Mouse (Mus musculus) granulocyte monocyte progenitor cell, adult 5-6 weeks (primary cell): Measurements from ENCODE around the gene Spint3. TPM values are rescaled to one million over a fixed set of nuclear protein-coding genes. Genes with fewer than 3 reads are reported as not detected.
A peak's percentile ranks its signal among the peaks of the same experiment; 100 is the strongest.
"Not testable (repeated sequence)": the region's sequence is repeated elsewhere in the genome, so short reads cannot be mapped to it uniquely, and the experiment has no call there.

Source experiments
- ATAC-seq: replicated peaks from 2 replicates; pipeline ENCODE4 v1.8.0; 2016; ENCODE audit warnings: mild to moderate bottlenecking, moderate TSS enrichment, inconsistent platforms; ENCODE audit not compliant: poor library complexity, severe bottlenecking
- total RNA-seq, 2 experiments: library from RNA; stranded (forward) in 1 of 2; stranded (reverse) in 1 of 2; fragments of 200-712, 200-1000 nt in 1 of 2; fragments of >200 nt in 1 of 2; fragmentation: Nextera tagmentation in 1 of 2; gene quantifications; 2 replicates each; pipeline ENCODE4 v1.2.3; 2014 to 2017

Gene Spint3
- not detected in 2 replicates for total RNA-seq (2014; fragmentation: Nextera tagmentation)
- total RNA-seq (2017): not detected in 2 replicates

- ATAC-seq: not testable (repeated sequence)
Observed at GRCm38 (mm10) chr2:164573359-164573758, at the start of gene Spint3. Spint3 (minus strand) TSS chr2:164573459.

- ATAC-seq: no peak
Observed at GRCm38 (mm10) chr2:164621775-164622174, 48.5 kb upstream of the Spint3 start.

GRCm38 (mm10) chr2:164619050-164619449, 45.8 kb upstream of the Spint3 start:
- ATAC-seq: no peak

DNA sequence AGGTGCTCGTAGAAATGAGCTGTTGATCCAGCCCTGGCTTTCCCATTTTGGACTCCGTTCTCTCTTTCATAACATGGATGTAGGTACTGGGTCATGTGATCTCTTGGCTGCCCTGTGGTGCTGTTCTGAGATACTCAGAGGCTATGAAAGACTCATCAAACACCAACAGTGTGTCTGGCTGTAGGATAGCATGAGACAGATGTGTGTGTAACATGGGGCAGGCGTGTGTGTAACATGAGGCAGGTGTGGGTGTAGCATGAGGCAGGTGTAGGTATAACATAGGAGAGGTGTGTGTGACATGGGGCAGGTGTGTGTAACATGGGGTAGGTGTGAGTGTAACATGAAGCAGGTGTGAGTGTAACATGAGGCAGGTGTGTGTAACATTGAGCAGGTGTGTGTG, 42.1 kb upstream of the Spint3 start:
- no peak for ATAC-seq

DNA sequence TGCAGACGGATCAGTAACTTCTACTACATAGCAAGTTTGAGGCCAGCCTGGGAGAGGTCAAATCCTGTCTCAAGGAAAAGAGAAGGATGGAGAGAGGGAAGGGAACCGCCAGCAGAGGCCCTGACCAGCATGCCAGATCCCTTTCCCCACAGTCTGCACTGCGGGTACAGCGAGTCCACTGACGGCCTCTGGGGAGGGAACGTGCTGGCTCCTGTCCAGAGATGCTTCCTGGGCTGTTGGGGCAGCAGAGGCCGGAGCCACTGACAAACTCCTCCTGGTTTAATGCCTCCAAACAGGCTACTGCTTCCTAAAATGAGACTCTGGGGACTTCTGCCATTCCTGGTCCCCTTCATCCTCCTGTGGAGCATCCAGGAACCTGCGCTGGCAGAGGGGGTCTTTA, 40.2 kb upstream of the Spint3 start, which contains the start of the genes Wfdc6b and Wfdc8:
TSS of gene Wfdc6b (plus strand) at position 52 of the 400 bp plus-strand sequence.
TSS of gene Wfdc8 (minus strand) at position 156 of the 400 bp plus-strand sequence.
- not testable (repeated sequence) for ATAC-seq

DNA sequence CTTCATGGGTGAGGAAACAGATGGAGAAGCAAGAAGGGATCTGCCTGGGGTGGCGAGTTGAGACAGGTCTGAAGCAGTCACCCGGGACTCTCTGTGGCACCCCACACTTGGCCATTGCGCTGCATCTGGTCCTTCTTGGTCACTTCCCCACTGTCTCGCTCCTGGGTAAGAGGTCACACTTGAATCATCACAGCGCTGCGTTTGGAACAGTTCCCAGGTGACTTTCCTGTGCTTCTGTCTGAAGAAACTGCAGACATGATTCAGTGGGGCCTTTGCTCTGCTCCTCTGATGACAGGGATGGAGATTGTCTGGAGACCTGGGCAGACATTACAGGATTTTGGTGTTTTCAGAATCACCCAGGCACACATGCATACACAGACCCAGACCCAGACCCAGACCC, 35.5 kb upstream of the Spint3 start:
- no peak for ATAC-seq

DNA sequence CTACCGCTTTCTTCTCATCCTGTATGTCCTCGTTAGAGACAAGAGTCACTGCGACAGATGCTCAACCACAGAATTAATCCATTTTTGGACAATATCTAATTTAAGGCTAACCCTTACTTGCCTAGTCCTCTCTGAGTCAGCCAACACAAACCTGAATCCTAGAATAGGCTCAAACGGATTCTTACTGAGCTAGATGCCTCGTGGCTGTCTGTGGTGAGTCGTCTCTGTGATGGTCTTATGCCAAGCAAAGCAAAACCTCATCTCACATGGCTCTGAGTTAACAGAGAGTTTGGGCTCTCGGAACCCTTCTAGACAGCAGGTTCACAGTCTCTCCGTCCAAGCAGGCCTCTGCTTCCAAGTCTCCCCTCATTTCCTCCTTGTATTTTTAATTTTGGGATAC, 31.2 kb upstream of the Spint3 start:
- no peak for ATAC-seq

DNA sequence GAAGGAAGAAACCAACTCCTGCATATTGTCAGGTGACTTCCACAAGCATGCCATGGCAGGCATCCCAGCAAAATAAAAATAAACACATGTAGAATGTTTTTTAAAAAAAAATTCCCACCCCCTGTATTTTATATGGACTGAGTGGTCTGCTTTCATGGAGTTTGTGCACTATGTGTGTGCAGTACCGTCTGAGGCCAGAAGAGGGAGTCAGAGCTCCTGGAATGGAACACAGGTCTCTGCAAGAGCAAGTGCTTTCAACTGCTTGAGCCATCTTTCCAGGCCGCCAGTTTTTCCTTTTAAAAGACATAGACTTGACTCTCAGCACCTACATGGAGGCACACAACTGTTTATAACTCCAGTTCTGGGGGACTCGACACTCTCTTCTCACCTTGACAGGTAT, 30.2 kb upstream of the Spint3 start:
- ATAC-seq: no peak

DNA sequence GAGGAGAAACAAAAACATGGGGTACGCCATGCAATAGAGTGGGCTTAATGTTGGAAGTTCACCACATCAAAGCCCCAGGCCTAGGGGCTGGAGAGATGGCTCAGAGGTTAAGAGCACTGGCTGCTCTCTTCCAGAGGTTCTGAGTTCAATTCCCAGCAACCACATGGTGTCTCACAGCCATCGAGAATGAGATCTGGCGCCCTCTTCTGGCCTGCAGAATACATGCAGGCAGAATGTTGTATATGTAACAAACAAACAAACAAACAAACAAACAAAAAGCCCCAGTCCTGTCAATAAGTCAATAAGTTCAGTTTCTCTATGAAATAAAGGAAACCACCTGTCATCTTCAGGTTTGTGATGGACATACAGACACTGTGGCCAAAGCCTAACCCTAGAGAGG, 26.9 kb upstream of the Spint3 start:
- no peak for ATAC-seq

- no peak for ATAC-seq
Observed at GRCm38 (mm10) chr2:164593494-164593893, 20.2 kb upstream of the Spint3 start, which contains the start of gene Eppin. Eppin (minus strand) TSS chr2:164593594.

DNA sequence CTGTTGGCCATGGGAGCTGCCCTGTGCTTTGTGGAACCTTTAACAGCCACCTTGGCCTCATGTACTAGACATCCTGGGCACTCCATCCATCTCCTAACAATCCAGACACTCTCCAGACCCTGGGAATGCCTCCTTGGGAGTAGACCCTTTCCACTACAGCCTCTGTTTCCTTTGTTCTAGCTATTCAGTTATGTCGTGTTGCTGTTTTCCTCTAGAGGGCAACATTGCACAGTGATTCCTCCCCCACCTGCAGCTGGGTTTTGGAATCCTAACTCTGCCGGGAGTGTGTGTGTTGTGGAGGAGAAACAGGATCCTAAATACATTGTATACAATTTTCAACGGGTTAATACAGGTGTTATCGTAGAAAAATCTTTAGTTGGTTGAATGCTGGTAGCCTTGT, 18.8 kb upstream of the Spint3 start:
- ATAC-seq: peak; percentile 52

GRCm38 (mm10) chr2:164585025-164585725, 11.9 kb upstream of the Spint3 start, which contains the start of gene Wfdc6a:
Wfdc6a (minus strand) TSS chr2:164585447.
- ATAC-seq: not testable (repeated sequence)

- peak; percentile 56 for ATAC-seq
Observed at GRCm38 (mm10) chr2:164567460-164567859, 5.8 kb downstream of the Spint3 start.

- ATAC-seq: no peak
Observed at GRCm38 (mm10) chr2:164566997-164567396, 6.3 kb downstream of the Spint3 start.

- ATAC-seq: no peak
Observed at GRCm38 (mm10) chr2:164564346-164564745, 8.9 kb downstream of the Spint3 start.

- peak; percentile 23; the same call in 1 of the 2 replicates for ATAC-seq
Observed at GRCm38 (mm10) chr2:164563339-164564038, 9.8 kb downstream of the Spint3 start.

- no peak for ATAC-seq
Observed at GRCm38 (mm10) chr2:164562391-164563188, 10.7 kb downstream of the Spint3 start, which contains the start of gene Wfdc2. Wfdc2 (plus strand) TSS chr2:164562413.

DNA sequence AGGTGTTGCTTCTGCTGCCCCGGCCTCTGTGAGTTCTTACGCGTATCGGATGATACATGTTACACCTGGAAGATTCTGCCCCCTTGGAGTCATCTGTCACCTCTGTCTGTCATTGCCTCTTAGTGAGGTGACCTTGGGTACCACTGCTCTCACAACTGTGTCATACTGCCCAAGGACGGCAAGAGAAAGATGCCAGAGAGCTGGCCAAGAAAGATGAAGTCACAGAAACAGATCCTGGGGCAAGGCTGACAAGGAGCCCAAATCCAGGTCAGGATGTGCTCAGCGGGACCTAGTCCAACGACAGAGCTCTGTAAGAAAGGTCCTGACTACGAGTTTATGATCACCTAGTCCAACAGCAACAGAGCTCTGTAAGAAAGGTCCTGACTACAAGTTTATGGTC, 13.2 kb downstream of the Spint3 start:
- ATAC-seq: no peak

- 0 out of 2 replicates have a peak, but pooled peaks have one; percentile 9 for ATAC-seq
Observed at GRCm38 (mm10) chr2:164558991-164559645, 14.1 kb downstream of the Spint3 start.

- no peak; the same call in 1 of the 2 replicates for ATAC-seq
Observed at GRCm38 (mm10) chr2:164558426-164558825, 14.8 kb downstream of the Spint3 start.
